Mouse (Mus musculus) heart, embryonic 15.5 days (tissue): ENCODE measurements around the gene Sft2d2. TPM values are rescaled to one million over a fixed set of nuclear protein-coding genes. Genes with fewer than 3 reads are reported as not detected.

Experiments
- ATAC-seq: fragments of 200-750 bp; cut with Nextera tagmentation; replicated peaks from 2 replicates; pipeline ENCODE4 v1.8.0; 2017; ENCODE audit warnings: low read depth, moderate TSS enrichment; ENCODE audit not compliant: insufficient number of reproducible peaks, insufficient read depth, low FRiP score
- H3K27ac ChIP-seq: fragments of 300-500 bp; sonication (generic); 2 replicates; pipeline ENCODE4 v1.5.1; 2015; ENCODE audit warnings: mild to moderate bottlenecking, inconsistent platforms
- H3K27me3 ChIP-seq: fragments of 300-500 bp; sonication (generic); 2 replicates; pipeline ENCODE4 v1.6.1; 2015; ENCODE audit warnings: inconsistent platforms
- H3K36me3 ChIP-seq: fragments of 300-500 bp; sonication (generic); 2 replicates; pipeline ENCODE4 v1.6.1; 2015; ENCODE audit warnings: mild to moderate bottlenecking, inconsistent platforms
- H3K4me1 ChIP-seq: fragments of 300-500 bp; sonication (generic); replicated peaks from 2 replicates; pipeline ENCODE4 v1.6.1; 2015; ENCODE audit warnings: inconsistent platforms
- H3K4me2 ChIP-seq: fragments of 300-500 bp; sonication (generic); 2 replicates; pipeline ENCODE4 v1.6.1; 2015; ENCODE audit warnings: inconsistent platforms, mild to moderate bottlenecking, moderate library complexity
- H3K4me3 ChIP-seq: fragments of 300-500 bp; sonication (generic); 2 replicates; pipeline ENCODE4 v1.5.1; 2015; ENCODE audit warnings: mild to moderate bottlenecking, inconsistent platforms
- H3K9ac ChIP-seq: fragments of 300-500 bp; sonication (generic); 2 replicates; pipeline ENCODE4 v1.6.1; 2015; ENCODE audit warnings: mild to moderate bottlenecking, inconsistent platforms
- H3K9me3 ChIP-seq: fragments of 300-500 bp; sonication (generic); replicated peaks from 2 replicates; pipeline ENCODE4 v1.6.1; 2016; ENCODE audit warnings: inconsistent platforms
- WGBS: fragments of 180-500 bp; shearing (Covaris S2); methylation state at CpG from one replicate; pipeline ENCODE4 v1.1.7; 2015; ENCODE audit warnings: mixed read lengths; 5-methylcytosine and 5-hydroxymethylcytosine counted together
- polyA plus RNA-seq: library from polyadenylated mRNA; unstranded; fragments of >200 nt; fragmentation: Nextera tagmentation; extraction: Ambion mirVana; gene quantifications from 2 replicates; pipeline ENCODE4 v1.2.1, GENCODE M21; 2015

The Sft2d2 gene
- polyA plus RNA-seq, 1 experiment from 2014 or later: 17.3 TPM

DNA sequence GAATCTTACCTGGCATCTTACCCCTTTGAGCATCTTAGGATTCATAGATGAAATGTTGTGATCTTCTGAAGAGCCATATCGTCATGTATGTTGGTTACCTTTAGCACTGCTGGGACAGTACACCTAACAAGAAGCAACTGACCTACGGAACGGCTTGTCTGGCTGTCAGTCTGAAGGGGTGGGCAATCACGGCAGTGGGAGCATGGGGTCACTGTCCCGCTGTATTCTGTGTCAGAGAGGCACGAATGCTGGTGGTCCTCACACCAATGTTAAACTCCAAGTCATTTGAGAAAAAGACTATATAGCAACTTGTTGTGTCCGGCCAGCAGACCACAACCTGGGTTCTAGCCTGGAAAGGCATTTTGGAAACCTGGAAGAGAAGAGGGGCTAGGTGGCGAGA is 23.0 kb downstream of the Sft2d2 start:
- Histone ChIP-seq H3K36me3 (no peaks in the 10 kb centered on the region), H3K9me3 (no peaks in the 10 kb centered on the region), H3K4me2 (no peak overlapping the region), H3K4me1 (no peaks in the 10 kb centered on the region), H3K9ac (no peak overlapping the region), H3K27me3 (no peaks in the 10 kb centered on the region), H3K27ac (no peak overlapping the region), H3K4me3 (no peak overlapping the region)
- no peak for ATAC-seq
- 86% methylated on average over 7 of the region's 8 CpGs for WGBS

DNA sequence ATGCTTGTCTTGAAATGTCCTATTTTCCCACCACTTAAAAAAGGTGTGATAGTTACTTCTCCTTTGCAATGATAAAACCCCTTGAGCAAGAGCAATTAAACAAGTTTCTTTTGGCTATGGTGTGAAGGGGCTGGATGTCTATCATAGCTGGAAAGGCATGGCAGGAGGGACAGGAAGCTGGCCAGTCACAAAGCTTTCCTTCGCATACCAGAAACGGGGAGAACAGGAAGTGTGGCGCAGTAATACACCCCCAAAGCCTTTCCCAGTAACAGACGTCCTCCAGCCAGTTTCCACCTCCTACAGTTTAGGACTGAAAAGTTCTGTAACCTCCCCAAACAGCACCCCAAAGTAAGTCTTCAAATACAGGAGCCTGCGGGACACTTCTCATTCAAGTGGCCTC is 24.1 kb downstream of the Sft2d2 start:
- H3K9me3 ChIP-seq: no peaks in the 10 kb centered on the region
- no peak overlapping the region for H3K9ac ChIP-seq
- H3K36me3 ChIP-seq: no peaks in the 10 kb centered on the region
- H3K4me3 ChIP-seq: no peak overlapping the region
- no peaks in the 10 kb centered on the region for H3K27me3 ChIP-seq
- no peak for ATAC-seq
- WGBS: 61% methylated on average over 5 of the region's 5 CpGs
- H3K27ac ChIP-seq: no peak overlapping the region
- H3K4me2 ChIP-seq: no peak overlapping the region
- H3K4me1 ChIP-seq: no peaks in the 10 kb centered on the region

DNA sequence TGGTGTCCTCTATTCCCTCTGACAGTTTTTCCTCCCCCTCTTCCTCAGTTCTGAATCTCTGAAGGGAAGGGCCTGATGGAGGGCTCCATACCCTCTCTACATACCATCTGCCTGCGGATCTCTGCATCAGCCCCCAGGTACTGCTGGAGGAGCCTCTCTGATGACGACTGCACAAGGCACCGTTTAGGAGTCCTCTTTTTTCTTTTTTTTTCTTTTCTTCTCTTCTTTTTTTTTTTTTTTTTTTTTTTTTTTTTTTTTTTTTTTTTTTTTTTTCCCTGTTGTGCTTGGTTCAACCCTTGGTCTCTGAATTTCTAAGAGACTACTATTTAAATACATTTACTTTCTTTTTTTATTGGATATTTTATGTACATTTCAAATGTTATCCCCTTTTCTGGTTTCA is 24.8 kb downstream of the Sft2d2 start:
- H3K4me3 ChIP-seq: no peak overlapping the region
- H3K9ac ChIP-seq: no peak overlapping the region
- ATAC-seq: no peak
- no peak overlapping the region for H3K27ac ChIP-seq
- WGBS: 82% methylated on average over 3 of the region's 3 CpGs
- H3K4me1 ChIP-seq: no peaks in the 10 kb centered on the region
- H3K9me3 ChIP-seq: no peaks in the 10 kb centered on the region
- H3K27me3 ChIP-seq: no peaks in the 10 kb centered on the region
- H3K36me3 ChIP-seq: no peaks in the 10 kb centered on the region
- H3K4me2 ChIP-seq: no peak overlapping the region

DNA sequence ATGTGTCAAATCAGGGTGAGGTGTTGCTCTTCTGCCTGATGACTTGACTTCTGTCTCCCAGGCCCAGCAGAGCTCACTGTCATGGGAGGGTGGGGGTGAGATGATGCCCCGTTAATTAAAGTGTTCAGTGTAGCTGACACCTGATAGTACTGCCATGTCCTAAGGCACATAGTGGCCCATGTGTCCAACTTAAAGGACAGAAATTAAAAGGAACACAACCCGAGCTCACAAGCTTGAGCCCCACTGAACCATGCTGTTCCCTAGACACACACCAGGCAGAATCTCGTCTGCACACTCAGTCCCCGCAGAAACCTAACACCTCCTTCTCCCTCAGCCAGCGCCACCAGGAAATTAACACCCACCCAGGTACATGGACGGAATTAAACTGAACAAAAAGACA is 29.3 kb downstream of the Sft2d2 start:
- Histone ChIP-seq H3K4me2 (no peak overlapping the region), H3K9me3 (no peaks in the 10 kb centered on the region), H3K9ac (no peak overlapping the region), H3K36me3 (no peaks in the 10 kb centered on the region), H3K4me1 (no peaks in the 10 kb centered on the region), H3K27ac (no peak overlapping the region), H3K4me3 (no peak overlapping the region), H3K27me3 (no peaks in the 10 kb centered on the region)
- WGBS: 74% methylated on average over 6 of the region's 6 CpGs
- no peak for ATAC-seq

DNA sequence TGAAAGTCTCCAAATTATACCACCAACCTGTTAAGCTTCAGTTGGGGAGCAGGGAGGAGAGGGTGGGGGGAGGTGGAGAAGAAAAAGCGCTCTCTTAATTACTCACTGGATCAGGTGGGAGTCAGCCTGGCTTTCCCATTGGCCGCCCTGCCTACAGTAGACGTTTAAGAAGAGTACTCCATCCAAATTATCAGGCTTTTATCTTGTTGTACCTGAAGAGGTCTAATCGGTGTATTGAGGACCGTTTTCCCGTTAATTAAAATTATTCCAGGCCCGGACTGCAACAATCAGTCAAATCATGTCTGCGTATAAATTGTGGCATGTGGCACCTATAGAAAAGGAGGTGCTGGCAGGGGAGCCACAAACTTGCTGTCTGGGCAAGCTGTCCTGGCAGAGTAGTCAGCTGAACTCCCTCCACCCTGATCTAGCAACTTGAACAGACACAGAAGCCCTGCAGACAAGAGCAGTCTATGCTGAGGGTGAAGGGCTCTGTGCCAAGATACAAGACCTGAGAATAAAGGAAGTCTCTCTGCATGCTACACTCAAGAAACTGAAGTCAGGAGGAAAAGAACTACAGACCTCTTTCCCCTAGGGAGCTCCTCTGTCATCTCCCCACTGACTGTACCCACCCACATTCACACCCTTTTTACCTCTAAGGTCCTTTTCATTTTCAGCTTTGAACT is 33.4 kb downstream of the Sft2d2 start, which contains the start of gene Tbx19:
Gene Tbx19, minus strand, starts transcription at position 51 of the 683 bp plus-strand sequence.
- Histone ChIP-seq H3K4me3 (no peak within 1 kb of the TSS), H3K27ac (no peak within 1 kb of the TSS), H3K9me3 (no peaks in the 10 kb centered on the region), H3K4me1 (no peaks in the 10 kb centered on the region), H3K4me2 (no peak within 1 kb of the TSS), H3K9ac (no peak within 1 kb of the TSS), H3K27me3 (no peaks in the 10 kb centered on the region), H3K36me3 (no peaks in the 10 kb centered on the region)
- 80% methylated on average over 8 of the region's 8 CpGs for WGBS
- no peak for ATAC-seq

GRCm38 (mm10) chr1:165158841-165159240 is 35.4 kb downstream of the Sft2d2 start:
- Histone ChIP-seq H3K4me2 (no peak overlapping the region), H3K27ac (no peak overlapping the region), H3K36me3 (no peaks in the 10 kb centered on the region), H3K27me3 (no peaks in the 10 kb centered on the region), H3K9ac (no peak overlapping the region), H3K4me1 (no peaks in the 10 kb centered on the region), H3K9me3 (no peaks in the 10 kb centered on the region), H3K4me3 (no peak overlapping the region)
- WGBS: 69% methylated on average over 10 of the region's 10 CpGs
- ATAC-seq: no peak

DNA sequence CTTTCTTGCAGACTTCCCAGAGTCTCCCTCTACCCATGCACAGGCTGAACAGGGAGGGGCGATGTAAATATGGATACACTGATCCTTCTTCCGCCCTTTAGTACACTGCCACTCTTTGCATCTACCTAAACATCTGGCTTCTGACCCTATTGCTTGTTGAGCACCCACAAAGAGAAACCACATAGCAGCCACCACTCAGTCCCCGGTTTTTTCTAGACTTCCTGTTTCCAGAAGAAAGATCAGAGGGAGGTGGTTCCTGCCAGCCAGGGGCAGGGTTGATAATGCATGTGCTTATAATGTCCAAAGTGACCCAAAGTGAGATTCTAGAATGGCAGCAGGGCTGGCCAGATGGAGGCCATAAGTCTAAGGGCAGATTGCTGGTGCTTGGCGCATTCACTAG is 40.1 kb downstream of the Sft2d2 start:
- Histone ChIP-seq H3K27ac (no peak overlapping the region), H3K4me2 (no peak overlapping the region), H3K9ac (no peak overlapping the region), H3K27me3 (no peaks in the 10 kb centered on the region), H3K9me3 (no peaks in the 10 kb centered on the region), H3K36me3 (no peaks in the 10 kb centered on the region), H3K4me3 (no peak overlapping the region), H3K4me1 (no peaks in the 10 kb centered on the region; the same call in 1 of the 2 replicates)
- no peak for ATAC-seq
- whole genome bisulfite sequencing: 71% methylated on average over 4 of the region's 4 CpGs

GRCm38 (mm10) chr1:165151216-165151615 is 43.0 kb downstream of the Sft2d2 start:
- WGBS: 43% methylated on average over 8 of the region's 8 CpGs
- no peak overlapping the region for H3K4me3 ChIP-seq
- no peaks in the 10 kb centered on the region for H3K36me3 ChIP-seq
- no peak overlapping the region for H3K27ac ChIP-seq
- ATAC-seq: peak; percentile 50; the same call in 1 of the 2 replicates
- no peaks in the 10 kb centered on the region for H3K9me3 ChIP-seq
- H3K9ac ChIP-seq: no peak overlapping the region
- H3K27me3 ChIP-seq: no peaks in the 10 kb centered on the region
- H3K4me1 ChIP-seq: no peaks in the 10 kb centered on the region; the same call in 1 of the 2 replicates
- H3K4me2 ChIP-seq: no peak overlapping the region

GRCm38 (mm10) chr1:165142343-165142916 is 51.8 kb downstream of the Sft2d2 start:
- H3K36me3 ChIP-seq: no peaks in the 10 kb centered on the region
- ATAC-seq: no peak
- WGBS: 73% methylated on average over 12 of the region's 12 CpGs
- H3K4me3 ChIP-seq: no peak overlapping the region
- H3K9me3 ChIP-seq: no peaks in the 10 kb centered on the region
- H3K4me2 ChIP-seq: no peak overlapping the region
- no peak overlapping the region for H3K27ac ChIP-seq
- H3K27me3 ChIP-seq: no peaks in the 10 kb centered on the region
- H3K9ac ChIP-seq: no peak overlapping the region
- H3K4me1 ChIP-seq: no peaks in the 10 kb centered on the region

DNA sequence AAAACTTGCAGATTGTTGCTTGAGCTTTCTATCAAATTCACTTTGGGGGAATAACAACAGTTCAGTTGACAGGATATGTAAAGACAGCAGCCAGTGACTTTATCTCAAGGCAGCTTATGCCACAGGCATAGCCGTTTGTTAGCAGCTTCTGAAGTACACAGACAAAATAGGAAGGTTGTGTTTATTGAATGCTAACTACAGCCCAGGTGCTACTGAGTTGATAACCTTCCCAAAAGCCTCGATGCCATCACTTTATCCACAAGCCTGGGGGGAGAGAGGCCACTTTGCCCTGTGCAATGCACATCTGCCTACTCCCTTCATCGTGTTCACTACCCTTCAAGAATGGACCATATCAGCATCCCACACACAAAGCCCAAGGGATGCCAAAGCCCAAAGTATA is 54.0 kb downstream of the Sft2d2 start:
- Histone ChIP-seq H3K4me1 (no peaks in the 10 kb centered on the region), H3K27ac (no peak overlapping the region), H3K4me3 (no peak overlapping the region), H3K9me3 (no peaks in the 10 kb centered on the region), H3K36me3 (no peaks in the 10 kb centered on the region), H3K4me2 (no peak overlapping the region), H3K9ac (no peak overlapping the region), H3K27me3 (no peaks in the 10 kb centered on the region)
- no peak for ATAC-seq
- 56% methylated on average over 3 of the region's 3 CpGs for WGBS

DNA sequence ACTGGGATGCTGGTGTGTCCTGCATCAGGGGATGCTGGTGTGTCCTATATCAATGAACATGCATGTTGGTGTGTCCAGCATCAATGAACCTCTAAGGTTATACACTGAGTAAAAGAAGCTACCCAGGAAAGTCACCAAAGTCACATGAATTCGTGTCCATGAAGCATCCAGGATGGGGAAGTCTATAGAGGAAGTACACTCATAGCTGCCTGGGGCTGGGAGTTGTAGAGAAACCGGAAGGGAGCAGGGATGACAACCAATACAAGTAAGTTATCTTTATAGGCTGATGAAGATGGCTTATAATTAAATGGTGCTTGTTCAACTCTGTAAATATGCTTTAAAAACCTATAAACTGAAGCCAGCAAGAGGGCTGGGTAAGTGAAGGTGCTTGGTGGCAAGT is 60.4 kb downstream of the Sft2d2 start:
- no peaks in the 10 kb centered on the region for H3K4me1 ChIP-seq
- no peaks in the 10 kb centered on the region for H3K27me3 ChIP-seq
- H3K4me3 ChIP-seq: no peak overlapping the region
- H3K27ac ChIP-seq: no peak overlapping the region
- no peaks in the 10 kb centered on the region for H3K36me3 ChIP-seq
- ATAC-seq: no peak
- WGBS: 65% methylated on average over 2 of the region's 2 CpGs
- H3K9ac ChIP-seq: no peak overlapping the region
- H3K4me2 ChIP-seq: no peak overlapping the region
- no peaks in the 10 kb centered on the region for H3K9me3 ChIP-seq

- Histone ChIP-seq H3K4me1 (no peaks in the 10 kb centered on the region), H3K9me3 (no peaks in the 10 kb centered on the region), H3K36me3 (no peaks in the 10 kb centered on the region), H3K27ac (no peak overlapping the region), H3K27me3 (no peaks in the 10 kb centered on the region), H3K9ac (no peak overlapping the region), H3K4me2 (no peak overlapping the region), H3K4me3 (no peak overlapping the region)
- 62% methylated on average over 5 of the region's 5 CpGs for WGBS
- no peak for ATAC-seq
Measured at GRCm38 (mm10) chr1:165133279-165133678, 61.0 kb downstream of the Sft2d2 start.
